Mouse (Mus musculus) megakaryocyte, embryonic 14.5 days (primary cell): ENCODE measurements around the gene Glp2r.

Source experiments
- FLI1 ChIP-seq: IDR thresholded peaks from 2 replicates; pipeline ENCODE4 v1.6.1; 2012; ENCODE audit warnings: low read length, inconsistent platforms, mixed read lengths
- GATA1 ChIP-seq: IDR thresholded peaks from 3 replicates; pipeline ENCODE4 v1.6.1; 2012; ENCODE audit warnings: mixed read lengths, low read length, inconsistent platforms, borderline replicate concordance

GRCm38 (mm10) chr11:67712976-67713375, 58.0 kb downstream of the Glp2r start:
- TF ChIP-seq FLI1, result no peak
- no peak for TF ChIP-seq GATA1
